Comparison of ENCODE assay signal across 30 mouse cellular contexts in genomic region chr13:56614768-56615167, GRCm38 (mm10). TPM values are rescaled to one million over a fixed set of nuclear protein-coding genes. Genes with fewer than 3 reads are reported as not detected.
DNase-seq lines count a peak whose midpoint lies in the region; ATAC-seq and TF ChIP-seq lines count a peak whose summit lies in the region.
"Had no signal": no experiment of that assay in that cellular context is flagged by ENCODE, and none has a peak within 500 bp of the region (broad histone marks: within the 10 kb centered on the region; RNA-seq: fewer than 3 reads in every experiment).

No protein-coding gene starts in this region.

- DNase-seq in kidney, postnatal 14 days = no peak
- DNase-seq in lung, adult 18-20 months = no peak
- DNase-seq in hindbrain, postnatal 0 days (ENCODE audit: low spot score) = no peak
- DNase-seq in midbrain, embryonic 14.5 days = no peak
- DNase-seq: adrenal gland, adult 2 months; adrenal gland, postnatal 36 days; cerebellum, adult 8-10 months; cerebellum, postnatal 25 days; gastrocnemius, postnatal 36 days; heart, postnatal 36 days; kidney, adult 9 months; kidney, postnatal 36 days; liver; retina, postnatal 1 day; right cerebral cortex, postnatal 14 days; thymus, adult 18-20 months; thymus, postnatal 25 days had no signal

- no peak overlapping the region for H3K9ac ChIP-seq in kidney, embryonic 16.5 days (replicated peaks; ENCODE audit: low read length)
- no peak overlapping the region for H3K9ac ChIP-seq in lung, embryonic 16.5 days (ENCODE audit: low read length)
- H3K9ac ChIP-seq in hindbrain, postnatal 0 days (replicated peaks; ENCODE audit: low read length) = no peak overlapping the region
- H3K9ac ChIP-seq in midbrain, embryonic 14.5 days (replicated peaks; ENCODE audit: low read length) = no peak overlapping the region
- H3K9ac ChIP-seq: hindbrain, embryonic 12.5 days; liver, embryonic 15.5 days; midbrain, embryonic 15.5 days; neural tube, embryonic 15.5 days had no signal

- no peaks in the 10 kb centered on the region for H3K36me3 ChIP-seq in kidney, embryonic 16.5 days (ENCODE audit: insufficient read depth, low read length)
- H3K36me3 ChIP-seq in lung, embryonic 16.5 days (ENCODE audit: control insufficient read depth, insufficient read depth, low read length) = no peaks in the 10 kb centered on the region
- H3K36me3 ChIP-seq in hindbrain, postnatal 0 days (ENCODE audit: insufficient read depth, low read length) = no peaks in the 10 kb centered on the region
- no peaks in the 10 kb centered on the region for H3K36me3 ChIP-seq in midbrain, embryonic 14.5 days (ENCODE audit: control insufficient read depth, insufficient read depth, low read length)
- H3K36me3 ChIP-seq: forebrain, embryonic 10.5 days; hindbrain, embryonic 12.5 days; liver, embryonic 15.5 days; midbrain, embryonic 15.5 days; neural tube, embryonic 15.5 days had no signal

- 0 out of 2 replicates have a peak, but pooled peaks cover 4% of the 10 kb centered on the region for H3K27me3 ChIP-seq in kidney, embryonic 16.5 days (ENCODE audit: insufficient read depth, low read length)
- no peaks in the 10 kb centered on the region for H3K27me3 ChIP-seq in lung, embryonic 16.5 days (ENCODE audit: control insufficient read depth, insufficient read depth, low read depth, low read length)
- H3K27me3 ChIP-seq in hindbrain, postnatal 0 days (ENCODE audit: insufficient read depth, low read length) = peaks cover 25% of the 10 kb centered on the region
- peaks cover 13% of the 10 kb centered on the region; the same call in 1 of the 2 replicates for H3K27me3 ChIP-seq in midbrain, embryonic 14.5 days (ENCODE audit: control insufficient read depth, insufficient read depth, low read length)

- no peak overlapping the region for H3K4me2 ChIP-seq in kidney, embryonic 16.5 days (replicated peaks; ENCODE audit: low read depth, low read length)
- H3K4me2 ChIP-seq in lung, embryonic 16.5 days (ENCODE audit: low read depth, low read length) = no peak overlapping the region
- no peak overlapping the region for H3K4me2 ChIP-seq in hindbrain, postnatal 0 days (ENCODE audit: low read depth, low read length)
- no peak overlapping the region for H3K4me2 ChIP-seq in midbrain, embryonic 14.5 days (ENCODE audit: low read length)
- H3K4me2 ChIP-seq: heart, embryonic 11.5 days; hindbrain, embryonic 12.5 days; liver, embryonic 15.5 days; midbrain, embryonic 15.5 days; neural tube, embryonic 15.5 days had no signal

- no peak for TF ChIP-seq CTCF in bone marrow macrophage, adult 2 months (IDR thresholded peaks at IDR 0.05; ENCODE audit: low read depth, low read length)
- TF ChIP-seq CTCF in hindbrain, postnatal 0 days (IDR thresholded peaks at IDR 0.05; ENCODE audit: low read depth) = no peak

- peak overlapping the region; percentile 6; the same call in 1 of the 2 replicates for H3K27ac ChIP-seq in kidney, embryonic 16.5 days (ENCODE audit: low read length)
- no peak overlapping the region for H3K27ac ChIP-seq in lung, embryonic 16.5 days (ENCODE audit: low read length)
- H3K27ac ChIP-seq in bone marrow macrophage, adult 2 months (ENCODE audit: insufficient read depth, low read depth, low read length) = peak overlapping the region; percentile 71
- H3K27ac ChIP-seq in hindbrain, postnatal 0 days = no peak overlapping the region
- no peak overlapping the region for H3K27ac ChIP-seq in midbrain, embryonic 14.5 days (replicated peaks; ENCODE audit: low read depth, low read length)
- H3K27ac ChIP-seq: gastrocnemius, adult 2 months; hindbrain, embryonic 12.5 days; midbrain, embryonic 15.5 days; neural tube, embryonic 15.5 days had no signal

- H3K4me3 ChIP-seq in kidney, embryonic 16.5 days (ENCODE audit: low read length) = no peak overlapping the region
- H3K4me3 ChIP-seq in lung, embryonic 16.5 days (ENCODE audit: low read length) = no peak overlapping the region
- no peak overlapping the region for H3K4me3 ChIP-seq in bone marrow macrophage, adult 2 months (ENCODE audit: insufficient read depth, low read length)
- H3K4me3 ChIP-seq in hindbrain, postnatal 0 days (ENCODE audit: low read length) = no peak overlapping the region
- no peak overlapping the region for H3K4me3 ChIP-seq in midbrain, embryonic 14.5 days (replicated peaks; ENCODE audit: low read depth, low read length)
- H3K4me3 ChIP-seq: forebrain, embryonic 10.5 days; gastrocnemius, adult 2 months; hindbrain, embryonic 12.5 days; liver, embryonic 15.5 days; midbrain, embryonic 15.5 days; neural tube, embryonic 15.5 days had no signal

- H3K9me3 ChIP-seq in kidney, embryonic 16.5 days (ENCODE audit: low read length) = no peaks in the 10 kb centered on the region
- no peaks in the 10 kb centered on the region for H3K9me3 ChIP-seq in lung, embryonic 16.5 days (ENCODE audit: control insufficient read depth, low read length)
- no peaks in the 10 kb centered on the region for H3K9me3 ChIP-seq in hindbrain, postnatal 0 days (ENCODE audit: low read length)
- no peaks in the 10 kb centered on the region for H3K9me3 ChIP-seq in midbrain, embryonic 14.5 days (ENCODE audit: control insufficient read depth, low read length)
- H3K9me3 ChIP-seq: forebrain, embryonic 10.5 days; hindbrain, embryonic 12.5 days; liver, embryonic 15.5 days; midbrain, embryonic 15.5 days; neural tube, embryonic 15.5 days had no signal

- no peak for ATAC-seq in kidney, embryonic 16.5 days (ENCODE audit: low FRiP score, low TSS enrichment)
- ATAC-seq in lung, embryonic 16.5 days (ENCODE audit: low read depth) = peak; percentile 55; the same call in 1 of the 2 replicates
- no peak for ATAC-seq in hindbrain, postnatal 0 days
- no peak for ATAC-seq in midbrain, embryonic 14.5 days (ENCODE audit: low FRiP score, low TSS enrichment)
- ATAC-seq: activated CD4-positive, CD25-positive, alpha-beta regulatory T cell, adult 4 months; forebrain, embryonic 16.5 days; intestine, embryonic 16.5 days; midbrain, embryonic 15.5 days had no signal

- 67% methylated on average over 3 of the region's 3 CpGs for WGBS in kidney, embryonic 16.5 days
- 35% methylated on average over 3 of the region's 3 CpGs for WGBS in lung, embryonic 16.5 days
- 74% methylated on average over 3 of the region's 3 CpGs for WGBS in hindbrain, postnatal 0 days
- WGBS in midbrain, embryonic 14.5 days = 74% methylated on average over 3 of the region's 3 CpGs

- no peak for TF ChIP-seq POLR2A in bone marrow macrophage, adult 2 months (IDR thresholded peaks at IDR 0.05; ENCODE audit: borderline replicate concordance, low read depth, low read length)

- peaks cover 63% of the 10 kb centered on the region for H3K4me1 ChIP-seq in kidney, embryonic 16.5 days (ENCODE audit: insufficient read depth, low read length)
- H3K4me1 ChIP-seq in lung, embryonic 16.5 days (replicated peaks; ENCODE audit: control insufficient read depth, insufficient read depth, low read length) = peaks cover 39% of the 10 kb centered on the region
- peaks cover 65% of the 10 kb centered on the region for H3K4me1 ChIP-seq in bone marrow macrophage, adult 2 months (ENCODE audit: control insufficient read depth, insufficient read depth, low read length)
- H3K4me1 ChIP-seq in hindbrain, postnatal 0 days (ENCODE audit: insufficient read depth, low read length) = peaks cover 6% of the 10 kb centered on the region; the same call in 1 of the 2 replicates
- H3K4me1 ChIP-seq in midbrain, embryonic 14.5 days (ENCODE audit: control insufficient read depth, insufficient read depth, low read length) = peaks cover under 1% of the 10 kb centered on the region

RNA-seq across cellular contexts. Expression of gene Tgfbi, which starts 5.4 kb away (rescaled TPM):
- polyA plus RNA-seq in kidney, embryonic 16.5 days (2015; fragmentation: Nextera tagmentation; extraction: Ambion mirVana) = 133 and 135 TPM in 2 replicates
- 175 and 183 TPM in 2 replicates for polyA plus RNA-seq in lung, embryonic 16.5 days (2015; fragmentation: Nextera tagmentation; extraction: Ambion mirVana)
- 386 and 398 TPM in 2 replicates for polyA plus RNA-seq in bone marrow macrophage, adult 2 months (2012; ENCODE audit: insufficient read depth, insufficient read length, missing spikeins)
- total RNA-seq in hindbrain, postnatal 0 days (2014; rRNA removed) = 4.9 and 8.6 TPM in 2 replicates
- 6.2 and 7.1 TPM in 2 replicates for polyA plus RNA-seq in hindbrain, postnatal 0 days (2015; fragmentation: Nextera tagmentation; extraction: Ambion mirVana)
- polyA plus RNA-seq in midbrain, embryonic 14.5 days (2014; fragmentation: Nextera tagmentation; extraction: Ambion mirVana) = 0.63 and 2.7 TPM in 2 replicates

Comparison
In these comparisons a context has a peak if more than half of its experiments do, and no peak if none do; other contexts are left out.
1. H3K27ac ChIP-seq: peak in kidney, embryonic 16.5 days (single experiment) and bone marrow macrophage, adult 2 months (single experiment); none in lung, embryonic 16.5 days (single experiment), hindbrain, postnatal 0 days (single experiment) and midbrain, embryonic 14.5 days (single experiment).
2. RNA of gene Tgfbi, which starts 5.4 kb away (polyA plus RNA-seq): 386 to 398 TPM in bone marrow macrophage, adult 2 months, 175 to 183 TPM in lung, embryonic 16.5 days and 133 to 135 TPM in kidney, embryonic 16.5 days; 6.2 to 7.1 TPM in hindbrain, postnatal 0 days and 0.63 to 2.7 TPM in midbrain, embryonic 14.5 days; every median in the first group is over 10 times any median in the second.